Mouse (Mus musculus): ENCODE measurements at regions not wholly inside any gene's neighbourhood (a gene's known extent, or its start where the extent isn't known, plus 50 kb on each side); places are given as distances from the start of the nearest gene placed in this dataset.
A peak's percentile ranks its signal among the peaks of the same experiment; 100 is the strongest.
"Not testable (repeated sequence)": the region's sequence is repeated elsewhere in the genome, so short reads cannot be mapped to it uniquely, and the experiment has no call there.

- not testable (repeated sequence) for ATAC-seq (ENCODE audit: low read depth); H3K9ac ChIP-seq (ENCODE audit: low read length); H3K4me3 ChIP-seq (ENCODE audit: low read length); H3K9me3 ChIP-seq (ENCODE audit: control insufficient read depth, low read length); H3K27me3 ChIP-seq (ENCODE audit: control insufficient read depth, insufficient read depth, low read depth, low read length); H3K27ac ChIP-seq (ENCODE audit: low read length); H3K36me3 ChIP-seq (ENCODE audit: control insufficient read depth, insufficient read depth, low read length); H3K4me1 ChIP-seq (replicated peaks; ENCODE audit: control insufficient read depth, insufficient read depth, low read length); H3K4me2 ChIP-seq (ENCODE audit: low read depth, low read length)
- 71% methylated on average over 3 of the region's 3 CpGs for WGBS
Observed at GRCm38 (mm10) chr10:117562850-117563248, 66.5 kb upstream of the Cpm start.

GRCm38 (mm10) chr10:117561909-117562849 is 67.1 kb upstream of the Cpm start:
- H3K9me3 ChIP-seq (ENCODE audit: control insufficient read depth, low read length) = peaks cover 2% of the 10 kb centered on the region; the same call in 1 of the 2 replicates
- no peaks in the 10 kb centered on the region for H3K36me3 ChIP-seq (ENCODE audit: control insufficient read depth, insufficient read depth, low read length)
- peak; percentile 41; the same call in 1 of the 2 replicates for ATAC-seq (ENCODE audit: low read depth)
- no peak overlapping the region for H3K4me3 ChIP-seq (ENCODE audit: low read length)
- H3K9ac ChIP-seq (ENCODE audit: low read length) = no peak overlapping the region
- H3K27ac ChIP-seq (ENCODE audit: low read length) = no peak overlapping the region
- H3K4me2 ChIP-seq (ENCODE audit: low read depth, low read length) = no peak overlapping the region
- H3K27me3 ChIP-seq (ENCODE audit: control insufficient read depth, insufficient read depth, low read depth, low read length) = no peaks in the 10 kb centered on the region
- H3K4me1 ChIP-seq (replicated peaks; ENCODE audit: control insufficient read depth, insufficient read depth, low read length) = no peaks in the 10 kb centered on the region
- 74% methylated on average over 13 of the region's 13 CpGs for WGBS

- no peak for ATAC-seq (ENCODE audit: low read depth)
- Histone ChIP-seq H3K36me3 (ENCODE audit: control insufficient read depth, insufficient read depth, low read length) (no peaks in the 10 kb centered on the region), H3K4me3 (ENCODE audit: low read length) (no peak overlapping the region), H3K9me3 (ENCODE audit: control insufficient read depth, low read length) (peaks cover 2% of the 10 kb centered on the region; the same call in 1 of the 2 replicates), H3K27me3 (ENCODE audit: control insufficient read depth, insufficient read depth, low read depth, low read length) (no peaks in the 10 kb centered on the region), H3K9ac (ENCODE audit: low read length) (no peak overlapping the region), H3K4me2 (ENCODE audit: low read depth, low read length) (no peak overlapping the region), H3K4me1 (replicated peaks; ENCODE audit: control insufficient read depth, insufficient read depth, low read length) (no peaks in the 10 kb centered on the region), H3K27ac (ENCODE audit: low read length) (no peak overlapping the region)
- 71% methylated on average over 5 of the region's 5 CpGs for WGBS
Observed at GRCm38 (mm10) chr10:117561279-117561820, 68.0 kb upstream of the Cpm start.

- H3K9ac ChIP-seq (ENCODE audit: low read length) = no peak overlapping the region
- no peaks in the 10 kb centered on the region for H3K9me3 ChIP-seq (ENCODE audit: control insufficient read depth, low read length)
- no peaks in the 10 kb centered on the region for H3K4me1 ChIP-seq (replicated peaks; ENCODE audit: control insufficient read depth, insufficient read depth, low read length)
- no peaks in the 10 kb centered on the region for H3K27me3 ChIP-seq (ENCODE audit: control insufficient read depth, insufficient read depth, low read depth, low read length)
- no peak overlapping the region for H3K4me2 ChIP-seq (ENCODE audit: low read depth, low read length)
- no peak overlapping the region for H3K27ac ChIP-seq (ENCODE audit: low read length)
- 61% methylated on average over 9 of the region's 9 CpGs for WGBS
- H3K36me3 ChIP-seq (ENCODE audit: control insufficient read depth, insufficient read depth, low read length) = no peaks in the 10 kb centered on the region
- ATAC-seq (ENCODE audit: low read depth) = no peak
- H3K4me3 ChIP-seq (ENCODE audit: low read length) = no peak overlapping the region
Observed at GRCm38 (mm10) chr10:117560396-117561278, 68.7 kb upstream of the Cpm start.

GRCm38 (mm10) chr10:117559615-117560395 is 69.5 kb upstream of the Cpm start:
- Histone ChIP-seq H3K4me1 (replicated peaks; ENCODE audit: control insufficient read depth, insufficient read depth, low read length) (no peaks in the 10 kb centered on the region), H3K4me3 (ENCODE audit: low read length) (no peak overlapping the region), H3K27ac (ENCODE audit: low read length) (no peak overlapping the region), H3K9me3 (ENCODE audit: control insufficient read depth, low read length) (no peaks in the 10 kb centered on the region), H3K4me2 (ENCODE audit: low read depth, low read length) (no peak overlapping the region), H3K36me3 (ENCODE audit: control insufficient read depth, insufficient read depth, low read length) (no peaks in the 10 kb centered on the region), H3K9ac (ENCODE audit: low read length) (no peak overlapping the region), H3K27me3 (ENCODE audit: control insufficient read depth, insufficient read depth, low read depth, low read length) (no peaks in the 10 kb centered on the region)
- 51% methylated on average over 17 of the region's 17 CpGs for WGBS
- ATAC-seq (ENCODE audit: low read depth) = no peak

GRCm38 (mm10) chr10:117558891-117559614 is 70.2 kb upstream of the Cpm start:
- no peaks in the 10 kb centered on the region for H3K9me3 ChIP-seq (ENCODE audit: control insufficient read depth, low read length)
- H3K4me2 ChIP-seq (ENCODE audit: low read depth, low read length) = no peak overlapping the region
- no peak overlapping the region for H3K4me3 ChIP-seq (ENCODE audit: low read length)
- ATAC-seq (ENCODE audit: low read depth) = no peak
- no peak overlapping the region for H3K27ac ChIP-seq (ENCODE audit: low read length)
- WGBS = 82% methylated on average over 24 of the region's 24 CpGs
- no peaks in the 10 kb centered on the region for H3K27me3 ChIP-seq (ENCODE audit: control insufficient read depth, insufficient read depth, low read depth, low read length)
- no peaks in the 10 kb centered on the region for H3K4me1 ChIP-seq (replicated peaks; ENCODE audit: control insufficient read depth, insufficient read depth, low read length)
- H3K36me3 ChIP-seq (ENCODE audit: control insufficient read depth, insufficient read depth, low read length) = no peaks in the 10 kb centered on the region
- no peak overlapping the region for H3K9ac ChIP-seq (ENCODE audit: low read length)

GRCm38 (mm10) chr10:117558292-117558800 is 71.0 kb upstream of the Cpm start:
- WGBS = 85% methylated on average over 5 of the region's 5 CpGs
- H3K9me3 ChIP-seq (ENCODE audit: control insufficient read depth, low read length) = no peaks in the 10 kb centered on the region
- ATAC-seq (ENCODE audit: low read depth) = no peak

GRCm38 (mm10) chr10:117557666-117558065 is 71.6 kb upstream of the Cpm start:
- Histone ChIP-seq H3K27ac (ENCODE audit: low read length) (no peak overlapping the region), H3K9ac (ENCODE audit: low read length) (no peak overlapping the region), H3K27me3 (ENCODE audit: control insufficient read depth, insufficient read depth, low read depth, low read length) (no peaks in the 10 kb centered on the region), H3K9me3 (ENCODE audit: control insufficient read depth, low read length) (no peaks in the 10 kb centered on the region), H3K4me1 (replicated peaks; ENCODE audit: control insufficient read depth, insufficient read depth, low read length) (no peaks in the 10 kb centered on the region; the same call in 1 of the 2 replicates), H3K4me3 (ENCODE audit: low read length) (no peak overlapping the region), H3K36me3 (ENCODE audit: control insufficient read depth, insufficient read depth, low read length) (no peaks in the 10 kb centered on the region), H3K4me2 (ENCODE audit: low read depth, low read length) (no peak overlapping the region)
- no peak for ATAC-seq (ENCODE audit: low read depth)
- WGBS = 91% methylated on average over 1 of the region's 1 CpGs

More at GRCm38 (mm10) chr10:117558292-117558800, 71.0 kb upstream of the Cpm start:
- Histone ChIP-seq H3K4me2 (ENCODE audit: low read depth, low read length) (no peak overlapping the region), H3K4me3 (ENCODE audit: low read length) (no peak overlapping the region), H3K9ac (ENCODE audit: low read length) (no peak overlapping the region), H3K27ac (ENCODE audit: low read length) (no peak overlapping the region), H3K27me3 (ENCODE audit: control insufficient read depth, insufficient read depth, low read depth, low read length) (no peaks in the 10 kb centered on the region), H3K4me1 (replicated peaks; ENCODE audit: control insufficient read depth, insufficient read depth, low read length) (no peaks in the 10 kb centered on the region), H3K36me3 (ENCODE audit: control insufficient read depth, insufficient read depth, low read length) (no peaks in the 10 kb centered on the region)

All from lung, embryonic 16.5 days (tissue).